Mouse (Mus musculus): ENCODE results near the gene Gm49318. TPM values are rescaled to one million over a fixed set of nuclear protein-coding genes. Genes with fewer than 3 reads are reported as not detected.

Gm49318 gene
- polyA plus RNA-seq, 1 experiment from 2014 or later: not detected

DNA sequence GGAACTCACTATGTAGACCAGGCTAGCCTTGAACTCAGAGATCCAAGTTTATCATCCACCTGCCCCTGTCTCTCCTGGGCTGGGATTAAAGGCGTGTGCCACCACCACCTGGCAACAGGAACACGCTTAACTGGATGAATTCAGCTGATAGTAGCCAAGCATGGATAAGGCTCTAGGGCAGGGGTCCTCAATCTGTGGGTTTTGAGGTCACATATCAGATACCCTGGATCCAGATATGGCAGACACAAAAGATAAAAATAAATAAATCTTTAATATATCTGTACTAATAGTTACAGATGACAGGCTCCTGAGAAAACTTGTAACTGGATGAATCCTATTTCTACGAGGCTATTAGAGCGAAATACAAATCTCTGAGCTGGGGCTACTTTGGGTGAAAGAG lies 44.6 kb upstream of the Gm49318 start:
- Histone ChIP-seq H3K4me3 (ENCODE audit: low read depth, low read length) (peak overlapping the region; percentile 86), H3K27ac (ENCODE audit: low read depth) (no peak overlapping the region), H3K9me3 (ENCODE audit: low read length) (no peaks in the 10 kb centered on the region), H3K4me2 (ENCODE audit: low read depth, low read length) (peak overlapping the region; percentile 97), H3K4me1 (ENCODE audit: insufficient read depth) (peaks cover 34% of the 10 kb centered on the region), H3K36me3 (replicated peaks; ENCODE audit: insufficient read depth, low read length) (peaks cover 35% of the 10 kb centered on the region), H3K27me3 (ENCODE audit: insufficient read depth, low read length) (no peaks in the 10 kb centered on the region), H3K9ac (replicated peaks) (peak overlapping the region; percentile 89)
- DNase-seq (no peak), ATAC-seq (no peak)
- 90% methylated on average over 4 of the region's 4 CpGs for WGBS (ENCODE audit: insufficient replicate concordance)
- no peak for TF ChIP-seq CTCF (IDR thresholded peaks at IDR 0.05; ENCODE audit: low read depth)
- TF ChIP-seq EP300 (IDR thresholded peaks at IDR 0.05; ENCODE audit: low read depth): no peak

DNA sequence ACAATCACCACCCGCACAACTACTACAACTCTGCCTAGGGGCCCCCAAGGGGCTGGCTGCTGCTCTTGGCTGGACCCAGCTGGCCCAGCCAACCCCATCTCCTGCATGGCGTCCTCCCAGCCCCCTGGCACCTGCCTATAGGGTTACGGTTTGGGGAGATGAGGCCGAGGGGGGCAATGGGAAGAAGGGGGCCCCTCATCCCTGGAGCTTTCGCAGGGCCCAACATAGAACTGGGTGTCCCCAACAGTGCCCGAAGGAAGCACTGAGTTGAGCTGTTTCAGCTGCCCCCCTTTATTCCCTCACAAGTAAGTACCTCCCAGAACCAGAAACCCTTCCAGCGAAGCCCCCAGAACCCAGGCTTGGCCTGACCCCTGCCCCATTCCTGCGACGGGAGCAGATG lies 37.1 kb upstream of the Gm49318 start:
- H3K4me3 ChIP-seq (ENCODE audit: low read depth, low read length): no peak overlapping the region
- no peak for TF ChIP-seq CTCF (IDR thresholded peaks at IDR 0.05; ENCODE audit: low read depth)
- no peaks in the 10 kb centered on the region for H3K27me3 ChIP-seq (ENCODE audit: insufficient read depth, low read length)
- H3K9me3 ChIP-seq (ENCODE audit: low read length): no peaks in the 10 kb centered on the region
- H3K9ac ChIP-seq (replicated peaks): no peak overlapping the region
- 82% methylated on average over 9 of the region's 9 CpGs for WGBS (ENCODE audit: insufficient replicate concordance)
- no peaks in the 10 kb centered on the region for H3K4me1 ChIP-seq (ENCODE audit: insufficient read depth)
- DNase-seq: no peak
- peaks cover 27% of the 10 kb centered on the region for H3K36me3 ChIP-seq (replicated peaks; ENCODE audit: insufficient read depth, low read length)
- no peak; the same call in 1 of the 2 replicates for ATAC-seq
- 0 out of 2 replicates have a peak overlapping the region, but pooled peaks have one; percentile 44 for H3K27ac ChIP-seq (ENCODE audit: low read depth)
- H3K4me2 ChIP-seq (ENCODE audit: low read depth, low read length): no peak overlapping the region

DNA sequence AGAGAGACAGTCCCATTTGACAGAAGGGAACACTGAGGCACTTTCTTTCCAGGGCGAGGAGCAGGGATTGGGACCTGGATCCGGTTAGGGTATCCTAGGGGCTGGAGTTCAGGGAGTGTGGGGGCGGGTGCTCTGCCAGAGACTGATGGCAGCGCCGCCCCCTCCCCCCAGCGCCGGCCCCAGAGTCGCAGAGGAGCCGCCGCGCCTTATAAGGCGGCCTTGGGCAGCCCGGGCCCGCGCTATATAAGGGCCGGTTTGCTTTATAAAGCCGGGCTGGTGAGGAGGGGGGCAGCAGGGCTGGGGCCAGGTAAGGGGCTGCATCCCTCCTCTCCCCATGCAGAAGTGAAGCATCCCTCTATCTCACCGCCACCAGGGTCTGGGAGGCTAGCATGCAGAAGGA lies 28.9 kb upstream of the Gm49318 start:
- H3K4me1 ChIP-seq (ENCODE audit: insufficient read depth): peaks cover 4% of the 10 kb centered on the region; the same call in 1 of the 2 replicates
- no peak overlapping the region for H3K9ac ChIP-seq (replicated peaks)
- TF ChIP-seq CTCF (IDR thresholded peaks at IDR 0.05; ENCODE audit: low read depth) (no peak), EP300 (IDR thresholded peaks at IDR 0.05; ENCODE audit: low read depth) (no peak)
- H3K36me3 ChIP-seq (replicated peaks; ENCODE audit: insufficient read depth, low read length): no peaks in the 10 kb centered on the region
- ATAC-seq: no peak
- DNase-seq: no peak
- no peak overlapping the region for H3K4me3 ChIP-seq (ENCODE audit: low read depth, low read length)
- H3K9me3 ChIP-seq (ENCODE audit: low read length): no peaks in the 10 kb centered on the region
- H3K27me3 ChIP-seq (ENCODE audit: insufficient read depth, low read length): peaks cover 25% of the 10 kb centered on the region
- 7% methylated on average over 17 of the region's 18 CpGs for WGBS (ENCODE audit: insufficient replicate concordance)
- H3K27ac ChIP-seq (ENCODE audit: low read depth): no peak overlapping the region
- no peak overlapping the region for H3K4me2 ChIP-seq (ENCODE audit: low read depth, low read length)

DNA sequence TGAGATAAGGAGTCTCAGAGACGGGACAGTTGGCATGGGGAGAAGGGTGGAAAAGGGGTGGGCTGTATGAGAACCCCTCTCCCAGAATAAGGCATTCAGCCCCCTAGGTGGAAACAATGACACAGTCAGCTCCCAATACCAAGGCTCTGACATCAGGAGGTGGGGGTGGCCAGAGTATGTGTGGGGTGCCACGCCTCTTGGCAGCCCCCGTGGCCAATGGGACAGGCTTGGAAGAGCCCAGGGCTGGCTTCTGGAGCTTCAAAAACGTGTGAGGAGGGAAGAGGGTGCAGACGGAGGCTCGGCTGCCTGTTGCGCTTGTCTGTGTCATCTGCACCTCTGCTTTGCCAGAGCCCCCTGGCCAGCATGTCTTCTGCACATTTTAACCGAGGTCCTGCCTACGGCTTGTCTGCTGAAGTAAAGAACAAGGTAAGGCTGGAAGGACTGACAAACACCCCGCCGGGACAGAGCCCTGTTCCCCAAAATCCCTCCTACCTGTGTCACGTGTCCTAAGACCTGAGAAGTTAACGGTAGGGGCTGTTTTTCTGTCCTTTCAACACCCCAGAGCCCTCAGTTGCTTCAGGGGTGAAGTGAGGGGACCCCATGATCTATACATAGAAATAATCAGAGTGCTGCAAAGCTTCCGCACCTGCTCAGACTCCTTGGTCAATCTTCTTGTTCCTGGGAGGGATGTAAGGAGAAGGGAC lies 28.1 kb upstream of the Gm49318 start, which contains the start of gene Cnn1:
Cnn1 (plus strand) TSS at position 224 of the 704 bp plus-strand sequence.
- Histone ChIP-seq H3K4me2 (ENCODE audit: low read depth, low read length) (no peak within 1 kb of the TSS), H3K27me3 (ENCODE audit: insufficient read depth, low read length) (peaks cover 25% of the 10 kb centered on the region), H3K27ac (ENCODE audit: low read depth) (no peak within 1 kb of the TSS), H3K36me3 (replicated peaks; ENCODE audit: insufficient read depth, low read length) (no peaks in the 10 kb centered on the region), H3K4me3 (ENCODE audit: low read depth, low read length) (no peak within 1 kb of the TSS), H3K9me3 (ENCODE audit: low read length) (no peaks in the 10 kb centered on the region), H3K9ac (replicated peaks) (no peak within 1 kb of the TSS), H3K4me1 (ENCODE audit: insufficient read depth) (peaks cover 4% of the 10 kb centered on the region; the same call in 1 of the 2 replicates)
- ATAC-seq (peak; percentile 40; the same call in 1 of the 2 replicates), DNase-seq (no peak)
- TF ChIP-seq CTCF (IDR thresholded peaks at IDR 0.05; ENCODE audit: low read depth): no peak
- no peak for TF ChIP-seq EP300 (IDR thresholded peaks at IDR 0.05; ENCODE audit: low read depth)
- WGBS (ENCODE audit: insufficient replicate concordance): 8% methylated on average over 14 of the region's 14 CpGs

DNA sequence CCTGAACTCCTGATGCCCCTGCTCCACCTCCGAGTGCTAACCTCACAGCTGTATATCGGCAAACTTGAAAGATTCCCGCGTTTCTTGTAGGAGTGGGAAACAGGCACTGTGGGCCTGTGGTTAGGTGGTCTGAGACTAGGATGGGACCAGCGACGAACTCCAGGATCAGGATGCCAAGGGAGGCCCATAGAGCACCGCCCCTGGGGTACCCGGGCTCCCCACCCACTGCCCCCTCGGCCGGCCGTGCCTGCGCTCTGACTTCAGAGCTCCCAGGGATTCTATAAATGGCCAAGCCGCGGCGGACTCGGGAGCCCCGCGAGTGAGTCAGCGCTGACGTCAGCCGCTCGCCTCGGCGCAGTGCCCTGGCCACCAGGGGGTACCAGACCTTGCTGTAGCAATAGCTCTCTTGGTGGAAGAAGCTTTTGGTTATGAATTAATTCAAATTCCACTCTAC lies 24.8 kb upstream of the Gm49318 start:
- Histone ChIP-seq H3K4me2 (ENCODE audit: low read depth, low read length) (peak overlapping the region; percentile 79), H3K27me3 (ENCODE audit: insufficient read depth, low read length) (peaks cover 25% of the 10 kb centered on the region), H3K9me3 (ENCODE audit: low read length) (no peaks in the 10 kb centered on the region), H3K27ac (ENCODE audit: low read depth) (no peak overlapping the region), H3K9ac (replicated peaks) (peak overlapping the region; percentile 64), H3K4me1 (ENCODE audit: insufficient read depth) (peaks cover 4% of the 10 kb centered on the region; the same call in 1 of the 2 replicates), H3K36me3 (replicated peaks; ENCODE audit: insufficient read depth, low read length) (no peaks in the 10 kb centered on the region), H3K4me3 (ENCODE audit: low read depth, low read length) (peak overlapping the region; percentile 36)
- DNase-seq (peak; percentile 90), ATAC-seq (peak; percentile 89)
- under 1% methylated on average over 24 of the region's 24 CpGs for WGBS (ENCODE audit: insufficient replicate concordance)
- no peak for TF ChIP-seq EP300 (IDR thresholded peaks at IDR 0.05; ENCODE audit: low read depth)
- peak; percentile 88 for TF ChIP-seq CTCF (IDR thresholded peaks at IDR 0.05; ENCODE audit: low read depth)

DNA sequence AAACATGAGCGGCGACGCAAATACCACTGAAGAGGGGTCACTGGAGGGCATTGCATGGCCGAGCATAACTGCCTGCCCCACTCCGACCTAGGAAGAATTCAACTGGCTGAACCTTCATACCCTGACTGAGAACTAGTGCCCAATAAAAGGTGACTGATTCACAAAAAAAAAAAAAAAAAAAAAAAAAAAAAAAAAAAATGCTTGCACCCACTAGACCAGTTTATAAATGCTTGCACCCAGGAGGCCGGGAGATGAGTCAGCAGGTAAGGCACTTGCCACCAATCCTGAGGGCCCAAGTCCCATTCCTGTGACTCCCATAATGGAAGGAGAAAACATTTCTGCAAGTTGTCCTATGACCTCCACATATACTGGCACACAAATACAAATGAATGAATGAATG lies 21.7 kb upstream of the Gm49318 start:
- H3K4me2 ChIP-seq (ENCODE audit: low read depth, low read length): no peak overlapping the region
- DNase-seq: no peak
- ATAC-seq: no peak
- H3K4me1 ChIP-seq (ENCODE audit: insufficient read depth): peaks cover 4% of the 10 kb centered on the region; the same call in 1 of the 2 replicates
- no peak overlapping the region for H3K9ac ChIP-seq (replicated peaks)
- no peak overlapping the region for H3K4me3 ChIP-seq (ENCODE audit: low read depth, low read length)
- 78% methylated on average over 6 of the region's 6 CpGs for WGBS (ENCODE audit: insufficient replicate concordance)
- TF ChIP-seq EP300 (IDR thresholded peaks at IDR 0.05; ENCODE audit: low read depth) (no peak), CTCF (IDR thresholded peaks at IDR 0.05; ENCODE audit: low read depth) (no peak)
- H3K27ac ChIP-seq (ENCODE audit: low read depth): no peak overlapping the region
- H3K36me3 ChIP-seq (replicated peaks; ENCODE audit: insufficient read depth, low read length): no peaks in the 10 kb centered on the region
- H3K27me3 ChIP-seq (ENCODE audit: insufficient read depth, low read length): 0 out of 2 replicates have a peak, but pooled peaks cover 3% of the 10 kb centered on the region
- H3K9me3 ChIP-seq (ENCODE audit: low read length): no peaks in the 10 kb centered on the region
